Mouse (Mus musculus): Measurements from ENCODE around the gene Npb.
"Not testable (repeated sequence)": the region's sequence is repeated elsewhere in the genome, so short reads cannot be mapped to it uniquely, and the experiment has no call there.

Npb gene

DNA sequence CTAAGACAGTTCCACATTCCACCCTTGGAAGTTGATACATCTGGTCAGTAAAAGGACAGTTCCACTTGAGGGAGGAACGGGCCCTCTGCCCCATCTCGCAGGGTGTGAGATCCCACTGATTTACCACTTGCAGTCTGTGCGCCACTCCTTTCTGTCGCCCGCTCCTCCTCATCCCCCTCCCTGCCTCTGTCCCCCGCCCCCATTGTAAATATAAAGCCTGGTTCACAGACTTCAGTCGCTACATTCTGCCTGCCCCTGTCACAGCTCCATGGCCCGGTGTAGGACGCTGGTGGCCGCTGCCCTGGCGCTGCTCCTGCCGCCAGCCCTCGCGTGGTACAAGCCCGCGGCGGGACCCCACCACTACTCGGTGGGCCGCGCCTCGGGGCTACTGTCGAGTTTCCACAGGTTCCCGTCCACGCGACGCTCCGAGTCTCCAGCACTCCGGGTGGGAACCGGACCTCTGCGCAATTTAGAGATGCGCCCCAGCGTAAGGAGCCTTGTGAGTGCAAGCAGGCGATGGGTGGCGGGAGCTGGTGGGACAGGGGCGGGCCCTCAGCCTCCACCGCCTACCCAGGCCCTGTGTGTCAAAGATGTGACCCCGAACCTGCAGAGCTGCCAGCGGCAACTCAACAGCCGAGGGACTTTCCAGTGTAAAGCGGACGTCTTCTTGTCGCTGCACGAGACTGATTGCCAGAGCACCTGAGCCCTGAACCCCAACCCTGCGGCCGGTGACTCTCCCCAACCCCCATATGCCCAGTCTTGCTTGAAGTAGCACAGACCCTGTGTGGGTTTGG is at the start of gene Npb:
Gene Npb (plus strand): TSS at position 237 of the 794 bp plus-strand sequence.
- no peak for DNase-seq (ENCODE audit: low spot score)

DNA sequence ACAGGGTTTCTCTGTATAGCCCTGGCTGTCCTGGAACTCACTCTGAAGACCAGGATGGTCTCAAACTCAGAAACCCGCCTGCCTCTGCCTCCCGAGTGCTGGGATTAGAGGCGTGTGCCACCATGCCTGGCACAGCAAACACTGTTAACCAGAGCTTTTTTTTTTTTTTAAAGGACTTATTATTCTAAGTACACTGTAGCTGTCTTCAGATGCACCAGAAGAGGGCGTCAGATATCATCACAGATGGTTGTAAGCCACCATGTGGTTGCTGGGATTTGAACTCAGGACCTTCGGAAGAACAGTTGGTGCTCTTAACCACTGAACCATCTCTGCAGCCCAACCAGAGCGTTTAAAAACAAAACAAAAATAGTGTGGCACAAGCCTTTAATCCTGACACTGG is 49.4 kb upstream of the Npb start:
- DNase-seq (ENCODE audit: low spot score): not testable (repeated sequence)

DNA sequence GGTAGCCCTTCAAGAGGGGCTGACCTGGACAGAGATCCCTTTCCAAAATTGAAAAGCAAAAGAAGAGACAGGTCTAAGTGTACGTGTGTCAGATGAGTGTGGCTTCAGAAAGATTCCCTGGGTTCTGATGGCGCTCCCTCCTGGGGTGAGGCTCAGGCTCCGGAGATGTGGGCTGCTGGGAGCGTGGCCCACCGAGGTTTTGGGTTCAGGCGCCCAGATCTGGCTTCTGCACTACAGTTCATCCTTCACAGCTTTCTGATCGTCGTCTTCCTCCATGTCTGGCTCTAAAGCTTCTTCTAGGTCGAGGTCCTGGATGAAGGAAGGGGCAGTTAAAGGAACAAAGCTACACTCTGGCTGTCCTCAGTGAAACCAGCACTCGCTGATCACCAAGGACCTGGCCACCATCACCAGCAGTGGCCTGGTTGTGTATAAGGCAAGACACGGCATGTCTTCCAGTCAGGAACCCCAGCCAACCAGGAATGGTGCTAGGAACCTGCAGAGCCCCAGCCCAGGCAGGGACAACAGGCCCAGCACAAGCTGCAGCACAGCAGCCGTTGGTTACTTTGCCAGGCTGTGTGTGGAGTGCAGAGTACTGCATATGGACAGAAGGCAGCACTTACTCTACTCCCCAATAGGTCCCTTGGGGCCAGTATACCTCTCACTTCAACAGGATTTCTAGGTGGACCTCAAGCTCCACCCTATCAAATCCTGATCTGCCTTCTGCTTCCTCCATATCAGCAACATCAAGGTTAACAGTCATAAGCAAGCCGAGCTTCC is 47.1 kb upstream of the Npb start:
- no peak for DNase-seq (ENCODE audit: low spot score)

DNA sequence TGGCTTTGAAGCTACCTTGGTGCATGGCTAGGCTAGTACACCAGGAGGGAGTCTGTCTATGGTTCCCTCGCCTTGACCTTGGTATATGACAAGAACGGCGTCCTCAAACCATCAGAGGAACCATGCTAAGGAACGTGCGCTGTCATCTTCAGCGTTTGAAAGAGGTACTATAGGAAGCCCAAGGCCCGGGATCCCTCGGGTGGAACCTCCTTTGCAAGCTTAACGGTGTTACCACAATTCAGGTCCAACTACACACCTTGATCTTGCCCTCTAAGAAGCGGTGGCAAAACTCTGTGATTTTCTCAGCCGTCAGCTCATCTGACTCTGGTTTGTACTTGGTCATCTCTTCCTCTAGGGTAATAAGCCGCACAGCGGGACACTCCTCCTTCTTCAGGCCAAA is 45.3 kb upstream of the Npb start:
- DNase-seq (ENCODE audit: low spot score): no peak

DNA sequence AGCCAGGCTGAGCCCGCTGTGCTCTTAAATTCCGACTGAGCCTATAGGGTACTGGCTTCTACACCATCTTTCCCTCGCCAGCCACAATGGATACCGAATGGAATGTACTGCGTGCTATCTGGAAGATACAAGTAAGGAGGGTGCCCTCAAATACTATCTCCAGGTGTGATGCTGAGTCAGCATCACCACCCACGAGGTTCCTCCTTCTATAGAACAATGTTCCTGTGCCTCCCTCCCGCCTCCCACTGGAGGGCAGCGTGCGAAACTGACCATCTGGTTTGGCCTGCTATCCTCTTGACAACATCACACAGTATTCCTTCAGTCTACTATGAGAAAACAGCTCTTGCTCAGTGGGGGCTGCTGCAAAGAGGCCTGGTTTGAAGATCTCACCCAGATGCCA is 43.2 kb upstream of the Npb start:
- DNase-seq (ENCODE audit: low spot score): no peak

DNA sequence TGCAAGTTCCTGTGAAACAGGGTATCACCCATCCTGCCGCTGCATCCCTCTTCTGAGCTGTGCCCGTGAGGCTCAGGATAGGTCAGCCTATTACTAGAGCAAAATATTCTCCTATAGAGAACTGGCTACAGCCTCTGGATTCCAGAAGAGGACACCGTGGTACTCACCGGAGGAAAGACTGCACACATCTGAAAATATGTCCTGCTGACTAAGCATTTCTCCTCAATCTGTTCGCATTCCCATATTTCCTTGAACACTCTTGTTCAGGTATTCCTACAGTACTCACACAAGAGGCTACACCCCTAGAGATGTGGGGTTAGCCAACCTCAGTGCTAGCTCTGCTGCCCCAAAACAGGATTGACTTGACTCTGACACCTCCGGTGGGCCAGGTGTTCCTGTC is 40.0 kb upstream of the Npb start:
- DNase-seq (ENCODE audit: low spot score): no peak

DNA sequence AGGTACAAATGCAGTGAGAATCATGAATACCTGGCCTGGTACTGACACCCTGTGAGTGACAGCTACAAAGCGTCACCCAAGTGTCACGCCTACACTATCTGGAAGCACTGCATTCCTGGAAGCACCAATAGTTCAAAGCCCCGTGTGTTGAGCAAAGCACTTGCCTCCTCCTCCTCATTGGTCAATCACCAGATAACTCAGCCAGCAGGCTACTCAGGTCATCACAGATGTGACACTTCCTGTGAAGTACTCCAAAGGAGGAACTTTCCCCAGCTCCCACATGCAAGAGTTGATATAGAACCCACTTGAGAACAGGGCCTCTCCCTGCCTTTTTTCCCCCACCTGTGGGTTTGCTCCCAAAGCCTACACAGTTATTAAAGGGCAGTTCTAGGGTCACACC is 37.2 kb upstream of the Npb start:
- DNase-seq (ENCODE audit: low spot score): no peak

DNA sequence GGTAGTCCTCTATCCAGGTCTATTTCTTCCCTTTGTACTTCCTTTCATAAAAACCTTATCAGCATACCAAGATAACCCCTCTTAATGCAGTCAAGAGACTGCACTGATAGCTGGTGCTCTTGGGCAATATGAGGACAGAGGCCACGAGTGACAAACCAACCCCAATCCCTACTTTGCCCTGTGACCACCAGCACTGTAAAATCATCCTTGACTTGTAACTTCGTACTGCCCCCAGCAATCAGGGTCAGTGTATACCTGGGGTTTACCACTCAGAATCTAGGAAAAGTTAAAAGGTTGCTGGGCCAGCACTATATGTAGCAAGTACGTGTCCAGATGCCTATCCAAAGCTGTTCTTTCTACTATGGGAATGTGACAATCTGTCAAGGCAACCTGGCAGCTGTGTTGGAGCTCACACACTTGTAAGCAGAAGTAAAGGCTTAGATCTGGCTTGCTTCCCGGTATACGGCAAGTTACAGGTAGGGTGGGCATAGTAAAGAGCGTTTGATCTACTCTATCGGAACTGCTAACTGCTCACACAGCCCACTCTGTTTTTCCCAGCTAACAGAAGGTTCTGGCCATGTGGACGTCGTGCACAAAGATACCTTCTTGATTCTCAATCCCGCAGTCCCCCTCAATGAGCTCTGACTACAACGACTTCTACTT is 36.4 kb upstream of the Npb start:
- DNase-seq (ENCODE audit: low spot score): no peak

DNA sequence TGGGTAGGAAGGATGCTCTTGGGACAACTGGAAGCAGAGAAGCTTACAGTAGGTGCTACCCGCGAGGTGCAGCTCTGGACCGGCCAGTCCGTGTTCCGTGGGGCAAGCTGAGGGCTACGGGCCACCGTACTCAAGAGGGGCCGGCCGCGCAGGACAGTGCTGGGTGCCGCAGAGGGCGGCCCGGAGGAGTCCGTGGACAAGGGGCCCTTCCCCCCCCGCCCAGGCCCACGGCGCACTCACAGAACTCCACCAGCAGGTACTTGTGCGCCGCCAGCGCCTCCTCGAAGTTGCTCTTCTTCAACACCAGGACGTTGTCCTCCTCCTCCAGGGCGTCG is 35.9 kb upstream of the Npb start:
- DNase-seq (ENCODE audit: low spot score): no peak

DNA sequence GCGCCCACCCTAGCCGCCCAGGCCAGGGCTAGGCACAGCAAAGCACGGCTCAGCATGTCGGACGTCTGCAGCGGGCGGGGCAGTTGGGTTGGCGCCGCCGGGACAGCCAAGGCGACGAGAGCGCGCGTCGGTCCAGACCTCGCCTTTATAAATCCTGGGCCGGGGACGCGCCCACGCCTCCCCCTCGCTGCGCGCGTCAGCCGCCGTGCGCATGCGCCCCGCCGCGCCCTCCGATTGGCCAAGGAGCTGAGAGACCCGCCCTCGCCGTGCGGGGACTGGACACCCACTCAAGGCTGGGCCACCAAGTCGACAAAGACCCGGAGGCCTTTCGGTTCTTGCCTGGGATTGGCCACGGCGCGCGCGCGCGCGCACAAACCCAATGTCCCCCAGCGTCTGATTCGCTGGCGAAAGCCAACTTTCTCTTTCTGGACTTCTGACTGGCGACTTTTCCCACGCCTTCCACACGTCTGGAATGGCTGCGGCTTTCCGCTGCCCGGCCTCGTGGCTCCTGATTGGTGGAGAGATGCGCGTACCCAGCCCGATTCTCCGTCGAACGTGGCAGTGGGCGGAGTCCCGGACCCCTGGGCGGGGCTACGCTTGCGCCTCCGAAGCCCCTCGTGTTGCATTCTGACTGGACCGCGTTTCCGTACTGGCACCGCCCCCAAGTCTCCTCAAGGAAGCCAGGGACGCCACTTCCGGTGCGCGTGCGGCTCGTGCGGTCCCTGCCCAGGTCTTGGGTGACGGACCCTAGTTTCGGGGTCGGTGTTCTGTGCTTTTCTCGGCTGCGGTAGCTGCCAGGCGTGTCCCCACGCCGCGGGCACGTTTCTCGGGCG is 35.3 kb upstream of the Npb start, which contains the start of gene P4hb:
Gene P4hb (minus strand): TSS at position 502 of the 833 bp plus-strand sequence.
- peak; percentile 98 for DNase-seq (ENCODE audit: low spot score)

DNA sequence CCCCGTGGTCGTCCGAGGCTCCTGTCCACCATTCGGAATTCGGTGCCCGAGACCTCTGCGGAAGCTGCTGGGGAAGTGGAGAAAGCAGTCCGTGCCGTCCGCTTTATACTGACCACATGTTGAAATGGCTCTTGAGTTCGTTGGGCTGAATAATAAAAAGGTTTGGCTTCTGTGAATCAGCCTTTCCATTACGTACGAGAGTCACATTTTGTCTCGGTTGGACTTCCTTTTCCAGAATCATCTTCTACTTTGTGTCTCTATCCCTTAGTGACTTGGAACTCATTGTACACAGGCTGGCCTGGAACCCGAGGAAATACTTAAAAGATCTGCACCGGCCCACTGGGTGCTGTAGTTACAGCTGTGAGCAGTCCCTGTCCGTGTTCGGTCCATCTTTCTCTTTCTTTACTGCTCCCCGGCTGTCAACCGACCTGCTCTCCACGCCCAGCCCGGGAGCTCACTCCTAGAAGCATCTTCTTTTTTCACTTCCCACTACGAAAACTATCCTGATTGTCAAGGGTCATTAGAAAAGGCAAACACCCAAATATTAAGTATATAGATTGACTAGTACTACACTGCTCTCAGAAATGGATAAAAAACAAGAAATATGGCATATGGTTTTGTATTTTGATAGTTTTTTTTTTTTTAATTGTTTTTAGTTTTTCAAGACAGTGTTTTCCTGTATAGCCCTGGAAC is 34.5 kb upstream of the Npb start:
- DNase-seq (ENCODE audit: low spot score): no peak

DNA sequence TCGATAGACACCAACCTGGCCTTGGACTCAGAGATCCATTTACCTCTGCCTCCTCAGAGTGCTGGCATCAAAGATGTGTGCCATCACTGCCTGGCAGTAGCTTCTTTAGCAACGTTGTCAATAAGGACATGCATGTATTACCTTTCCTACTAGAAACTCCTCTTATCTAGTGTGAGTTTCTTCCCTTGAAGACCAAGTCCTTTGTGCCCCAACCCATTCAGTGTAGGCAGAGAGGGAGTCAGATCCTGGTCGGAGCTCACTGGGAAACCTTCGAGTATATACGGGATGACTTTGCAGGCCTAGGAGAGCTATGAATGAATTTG is 34.0 kb upstream of the Npb start:
- DNase-seq (ENCODE audit: low spot score): no peak

DNA sequence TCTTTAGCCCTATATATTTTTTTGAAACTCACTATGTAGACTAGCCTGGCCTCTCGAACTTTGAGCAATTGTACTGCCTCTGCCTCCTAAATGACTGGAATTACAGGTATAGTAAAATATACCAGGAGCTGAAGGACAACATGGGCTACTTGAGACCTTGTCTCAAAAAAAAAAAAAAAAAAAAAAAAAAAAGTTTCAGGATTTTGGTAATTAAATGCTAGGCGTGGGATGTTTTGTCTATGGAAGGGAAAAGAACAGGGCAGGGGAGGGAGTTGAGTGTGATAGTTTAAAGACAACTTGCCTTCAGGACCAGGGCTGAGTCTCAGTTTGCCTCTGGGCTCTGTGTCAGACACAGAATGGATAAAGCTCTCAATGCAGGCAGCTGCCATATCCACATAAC is 33.2 kb upstream of the Npb start:
- no peak for DNase-seq (ENCODE audit: low spot score)

DNA sequence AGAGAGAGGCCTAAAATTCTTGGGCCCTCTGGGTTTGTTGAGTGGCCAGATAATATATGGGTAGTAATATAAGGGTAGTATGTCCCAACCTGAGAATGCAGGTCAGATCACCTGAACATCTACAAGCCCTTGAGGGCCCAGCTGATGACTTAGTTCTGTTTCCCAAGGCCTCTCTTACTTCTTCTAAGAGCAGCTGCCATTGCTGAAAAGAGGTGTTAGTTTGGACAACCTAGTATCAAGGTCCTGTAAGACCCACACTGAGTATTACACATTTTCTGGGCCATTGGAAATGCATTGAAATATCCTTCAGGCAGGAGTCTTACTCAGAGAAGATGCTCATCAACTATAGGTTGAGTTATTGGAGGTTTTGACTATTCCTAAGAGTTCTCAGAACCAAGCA is 32.3 kb upstream of the Npb start:
- DNase-seq (ENCODE audit: low spot score): no peak

DNA sequence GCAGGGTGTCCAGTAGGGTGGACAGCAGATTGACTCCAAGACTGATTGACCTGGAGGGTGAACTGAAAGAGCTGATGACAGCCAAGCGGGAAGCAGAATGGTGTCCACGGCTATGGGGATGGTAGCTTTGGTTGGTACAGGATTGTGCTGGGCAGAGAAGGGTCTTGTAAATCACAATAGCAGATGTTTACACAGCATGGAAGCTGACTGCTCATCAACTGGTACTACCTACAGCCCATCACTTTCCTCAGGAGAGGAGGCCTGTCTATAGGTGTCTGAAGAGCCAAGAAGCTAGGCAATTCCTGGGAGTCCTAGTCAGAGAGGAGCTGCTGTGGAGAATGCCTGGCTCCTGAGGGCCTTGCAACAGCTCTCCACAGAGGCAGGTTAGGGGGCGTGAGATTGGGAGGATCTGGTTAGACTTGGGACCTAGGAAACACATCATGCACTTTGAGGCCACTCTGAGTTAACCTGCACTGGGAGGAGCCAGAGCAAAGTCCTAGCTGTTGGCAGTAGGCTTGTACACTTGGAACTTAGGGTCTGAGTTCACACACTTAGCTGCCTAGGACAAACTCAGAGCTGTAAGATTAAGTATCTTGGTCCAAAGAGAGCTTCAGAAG is 31.8 kb upstream of the Npb start:
- no peak for DNase-seq (ENCODE audit: low spot score)

DNA sequence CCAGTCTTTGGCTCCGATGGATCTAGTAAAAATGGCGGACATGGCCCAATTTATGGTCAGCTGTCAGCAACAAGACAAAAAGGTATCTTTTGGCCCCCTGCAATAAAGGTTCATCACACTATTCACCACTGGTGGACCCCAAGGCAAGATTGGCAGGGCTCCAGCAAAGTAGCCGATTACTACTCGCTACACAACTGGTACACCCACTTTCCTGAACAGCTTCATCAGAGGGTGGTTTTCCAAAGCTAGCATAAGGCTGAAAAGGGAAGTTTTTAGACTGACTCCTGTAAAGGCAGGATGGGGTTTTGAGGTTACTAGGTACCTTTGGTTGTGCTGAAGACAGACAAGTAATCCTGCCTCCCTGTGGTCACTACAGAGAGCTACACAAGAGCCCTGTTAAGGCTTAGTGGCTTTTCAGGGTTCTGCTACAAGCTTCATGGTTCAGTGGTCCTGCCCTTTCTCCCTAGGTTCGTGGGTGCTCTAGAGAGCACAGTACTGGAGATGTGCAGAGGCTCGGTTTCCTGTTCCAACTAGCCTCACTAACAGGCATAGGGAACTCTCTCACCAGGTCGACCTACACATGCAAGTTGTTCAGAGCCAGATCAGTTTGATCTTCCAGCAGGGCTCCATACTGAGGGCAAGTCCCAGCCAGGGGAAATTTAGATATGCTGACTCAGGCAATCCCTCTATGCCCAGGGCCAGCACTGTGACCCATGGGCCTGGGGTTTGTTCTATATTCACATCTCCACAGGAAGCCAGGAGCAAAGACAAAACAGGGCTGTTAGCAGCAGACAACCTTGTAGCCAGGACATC is 30.9 kb upstream of the Npb start:
- DNase-seq (ENCODE audit: low spot score): no peak

DNA sequence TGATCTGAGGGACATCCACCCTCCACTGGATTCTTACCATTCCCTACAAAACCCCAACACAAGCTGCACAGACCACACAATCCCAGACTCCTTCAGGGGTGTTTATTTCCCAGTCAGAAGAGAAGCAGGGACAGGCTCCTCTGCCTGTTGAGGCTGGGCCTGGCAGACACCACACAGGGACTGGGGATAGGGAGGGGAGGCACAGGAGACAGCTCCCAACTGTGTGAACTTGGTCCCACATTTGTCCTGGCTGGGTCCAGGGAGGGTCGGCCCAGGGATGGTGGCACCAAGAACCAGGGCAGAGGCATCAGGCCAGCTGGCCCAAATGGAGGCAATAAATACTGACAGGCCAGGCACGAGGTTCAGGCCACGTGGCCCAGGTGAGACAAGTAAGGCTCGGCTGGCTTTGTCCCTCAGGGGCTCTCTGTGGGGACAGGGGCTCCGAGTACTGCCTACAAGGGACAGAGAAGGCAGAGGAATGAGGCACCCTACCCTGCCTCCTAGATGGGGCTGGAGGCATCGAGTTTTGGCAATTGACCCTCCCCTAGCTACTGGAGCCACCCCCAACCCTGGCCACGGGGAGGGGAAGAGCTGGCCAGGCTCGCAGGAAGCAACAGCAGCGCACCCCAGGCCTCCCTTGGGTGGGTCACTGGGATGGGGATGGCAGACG is 30.1 kb upstream of the Npb start:
- no peak for DNase-seq (ENCODE audit: low spot score)

DNA sequence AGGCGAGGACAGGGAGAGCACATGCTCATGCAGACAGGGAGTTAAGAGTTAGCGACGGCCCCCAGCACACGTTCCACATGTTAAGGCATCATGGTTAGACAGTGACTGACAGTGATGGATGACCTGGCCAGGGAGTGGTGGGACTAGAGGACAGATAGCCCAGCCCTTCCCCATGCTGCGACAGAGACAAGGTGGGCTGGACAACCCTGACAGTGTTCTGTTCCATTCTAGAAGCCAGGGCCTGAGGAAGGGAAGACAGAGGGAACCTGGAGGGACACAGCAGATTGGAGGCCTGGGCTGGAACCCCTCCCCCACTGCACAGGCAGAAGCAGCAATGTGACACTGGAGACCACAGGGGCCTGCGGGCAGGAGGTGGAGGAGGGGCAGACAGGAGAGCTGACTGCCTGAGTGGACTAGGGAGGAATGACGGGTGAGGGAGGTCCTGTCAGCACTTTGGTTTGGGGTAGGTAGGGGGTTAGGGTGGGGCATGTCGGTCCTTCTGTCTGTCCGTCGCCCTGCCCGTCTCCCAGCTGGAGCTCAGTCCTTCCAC is 29.5 kb upstream of the Npb start:
- DNase-seq (ENCODE audit: low spot score): no peak

DNA sequence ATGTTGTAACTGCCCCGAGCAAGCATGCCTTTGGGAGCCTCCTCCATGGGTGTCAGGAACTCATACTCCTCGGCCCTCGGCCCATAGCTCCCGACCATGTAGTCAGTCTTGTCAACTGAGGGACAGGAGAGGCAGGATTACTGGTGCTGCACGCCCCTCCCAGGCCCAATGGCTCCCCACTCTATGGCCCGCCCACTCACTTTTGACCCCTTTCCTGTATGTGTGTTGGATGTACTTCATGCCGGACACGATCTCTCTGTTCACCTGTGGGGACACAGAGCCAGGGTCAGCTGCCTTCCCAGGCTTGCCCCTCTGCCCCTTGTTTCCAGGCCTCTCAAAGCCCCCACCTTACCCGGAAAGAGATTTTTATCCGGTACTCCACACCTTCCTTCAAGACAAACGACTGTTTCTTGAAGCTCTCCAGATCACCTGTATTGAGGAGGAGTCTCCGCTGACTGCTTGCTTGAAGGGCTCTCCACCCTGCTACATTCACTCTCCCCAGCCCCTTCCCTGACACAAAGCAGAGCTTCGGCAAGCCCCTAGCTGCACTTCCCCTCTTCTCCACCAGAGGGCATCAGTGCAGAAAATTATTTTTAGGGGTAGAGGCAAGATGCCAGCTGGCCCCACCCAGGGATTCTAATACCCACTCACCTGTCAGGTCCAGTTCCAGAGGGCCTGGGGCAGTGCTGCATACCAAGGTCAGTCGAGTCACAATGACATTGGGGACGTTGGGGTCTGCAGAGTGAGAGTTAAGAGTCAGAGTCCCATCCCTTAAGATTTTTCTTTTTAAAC is 28.8 kb upstream of the Npb start:
- DNase-seq (ENCODE audit: low spot score): no peak
